Mouse (Mus musculus) layer of hippocampus, adult 9-11 months (tissue): ENCODE measurements around the gene Gorasp1.

Source experiments
- DNase-seq: peaks from one replicate; pipeline ENCODE4 v3.0.0; 2022

Gorasp1 gene

GRCm38 (mm10) chr9:119937005-119937773, at the start of gene Gorasp1, which contains the start of gene Ttc21a:
Gorasp1 (minus strand) TSS chr9:119937565.
Ttc21a (plus strand) TSS chr9:119937606.
- peak; percentile 93 for DNase-seq

GRCm38 (mm10) chr9:119985881-119986574, 48.7 kb upstream of the Gorasp1 start:
- DNase-seq = no peak

GRCm38 (mm10) chr9:119984536-119985011, 47.2 kb upstream of the Gorasp1 start, which contains the start of gene Csrnp1:
Csrnp1 (minus strand) TSS chr9:119984658.
- DNase-seq = no peak

GRCm38 (mm10) chr9:119983585-119984535, 46.5 kb upstream of the Gorasp1 start:
- DNase-seq = peak; percentile 85

- peak; percentile 46 for DNase-seq
Measured at GRCm38 (mm10) chr9:119982956-119983551, 45.7 kb upstream of the Gorasp1 start.

GRCm38 (mm10) chr9:119982241-119982811, 45.0 kb upstream of the Gorasp1 start:
- peak; percentile 74 for DNase-seq

- DNase-seq = peak; percentile 60
Measured at GRCm38 (mm10) chr9:119981183-119982179, 44.1 kb upstream of the Gorasp1 start.

- DNase-seq = no peak
Measured at GRCm38 (mm10) chr9:119980770-119981182, 43.4 kb upstream of the Gorasp1 start.

- no peak for DNase-seq
Measured at GRCm38 (mm10) chr9:119979749-119980148, 42.4 kb upstream of the Gorasp1 start.

GRCm38 (mm10) chr9:119978811-119979441, 41.6 kb upstream of the Gorasp1 start:
- DNase-seq = peak; percentile 81

GRCm38 (mm10) chr9:119978151-119978810, 40.9 kb upstream of the Gorasp1 start:
- no peak for DNase-seq

- peak; percentile 63 for DNase-seq
Measured at GRCm38 (mm10) chr9:119977557-119978060, 40.2 kb upstream of the Gorasp1 start.

- no peak for DNase-seq
Measured at GRCm38 (mm10) chr9:119976704-119977556, 39.6 kb upstream of the Gorasp1 start.

- no peak for DNase-seq
Measured at GRCm38 (mm10) chr9:119975286-119975685, 37.9 kb upstream of the Gorasp1 start.

- no peak for DNase-seq
Measured at GRCm38 (mm10) chr9:119974609-119975008, 37.2 kb upstream of the Gorasp1 start.

- no peak for DNase-seq
Measured at GRCm38 (mm10) chr9:119973869-119974520, 36.6 kb upstream of the Gorasp1 start.

- no peak for DNase-seq
Measured at GRCm38 (mm10) chr9:119973281-119973680, 35.9 kb upstream of the Gorasp1 start.

- no peak for DNase-seq
Measured at GRCm38 (mm10) chr9:119972582-119972981, 35.2 kb upstream of the Gorasp1 start.
